Mouse (Mus musculus) layer of hippocampus, postnatal 10 days (tissue): ENCODE results near the gene A2m. TPM values are rescaled to one million over a fixed set of nuclear protein-coding genes. Genes with fewer than 3 reads are reported as not detected.

ENCODE experiments used
- DNase-seq, 2 experiments: peaks; one replicate each; pipeline ENCODE4 v3.0.0; 2021; ENCODE audit warnings: low spot score in 2 of 2
- long read RNA-seq: library from polyadenylated mRNA; stranded (forward); transcript quantifications from one replicate; pipeline ENCODE4 v2.0.0, GENCODE M21; 2023
- total RNA-seq, 2 experiments: library from RNA; stranded (reverse); gene quantifications; 2 replicates each; pipeline ENCODE4 v1.2.3; 2021

The A2m gene
- total RNA-seq, result 1 to 10 TPM; 5.6 to 6.1 TPM
- long read RNA-seq, partial matches to known transcripts, result 1 of 1 reads
- long read RNA-seq, other reads (novel, unspliced or antisense), result 0 of 1 reads

DNA sequence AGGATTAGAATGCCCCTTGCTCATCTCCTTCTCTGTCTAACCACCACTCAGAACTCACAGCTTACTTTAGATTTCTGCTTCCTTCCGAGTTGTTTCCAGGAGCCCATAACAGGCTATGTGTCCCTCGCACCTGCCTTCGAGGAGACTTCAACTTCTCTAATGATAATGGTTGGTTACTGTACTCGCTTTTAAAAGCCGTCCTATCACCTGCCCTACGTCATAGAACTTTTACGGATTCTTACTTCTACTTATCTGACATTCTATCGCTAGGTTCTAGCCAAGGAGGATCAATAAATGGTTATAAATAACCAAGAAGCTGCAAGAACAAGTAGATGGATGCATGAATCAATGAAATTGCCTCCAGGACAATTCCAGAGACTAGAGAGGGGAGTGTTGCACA is at the start of gene A2m:
Gene A2m, plus strand, starts transcription at position 301 of the 400 bp plus-strand sequence.
- DNase-seq, result no peak

DNA sequence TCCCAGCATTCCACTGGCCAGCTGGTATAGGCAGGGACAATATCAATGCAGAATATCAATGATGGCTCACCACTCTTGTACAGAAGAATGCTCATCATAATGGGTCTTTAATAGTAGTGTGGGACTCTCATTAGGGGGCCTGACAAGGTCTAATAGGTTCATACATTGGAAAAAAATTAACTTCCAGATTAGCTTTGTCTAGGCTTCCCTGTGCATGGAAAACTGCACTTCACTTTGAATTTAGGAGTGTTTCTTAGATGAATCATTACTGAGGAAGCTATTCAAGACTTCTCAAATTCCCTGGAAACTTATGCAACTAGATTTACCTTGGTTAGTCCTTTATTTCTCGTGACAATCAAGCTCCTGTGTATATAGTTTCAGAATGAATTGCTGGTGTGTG is 45.0 kb upstream of the A2m start:
- DNase-seq, result no peak

- no peak for DNase-seq
Measured at GRCm38 (mm10) chr6:121600927-121601326, 34.2 kb upstream of the A2m start.

GRCm38 (mm10) chr6:121607861-121608260 is 27.3 kb upstream of the A2m start:
- no peak for DNase-seq

GRCm38 (mm10) chr6:121611796-121612195 is 23.4 kb upstream of the A2m start:
- peak; percentile 18 to 21 for DNase-seq

DNA sequence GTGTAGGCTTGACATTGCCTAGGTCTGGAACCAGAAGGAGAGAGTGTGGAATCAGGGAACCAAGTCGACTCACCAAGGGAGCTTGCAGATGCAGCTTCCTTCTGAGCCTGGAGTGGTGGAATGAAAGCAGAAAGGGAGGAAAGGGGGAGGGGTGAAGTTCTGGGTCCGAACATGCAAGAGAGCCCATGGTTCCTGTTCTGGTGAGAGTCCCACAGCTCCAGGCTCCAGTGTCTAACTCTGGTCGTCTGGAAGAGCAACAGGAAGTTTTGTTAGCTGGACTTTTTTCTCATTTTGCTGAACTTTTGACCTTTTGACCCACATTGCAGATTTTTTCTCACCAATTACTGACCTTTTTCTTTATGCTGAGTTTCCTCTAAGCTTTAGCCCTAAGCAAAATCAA is 17.7 kb upstream of the A2m start:
- DNase-seq, result no peak

- DNase-seq, result no peak
Measured at GRCm38 (mm10) chr6:121622525-121622924, 12.7 kb upstream of the A2m start.

DNA sequence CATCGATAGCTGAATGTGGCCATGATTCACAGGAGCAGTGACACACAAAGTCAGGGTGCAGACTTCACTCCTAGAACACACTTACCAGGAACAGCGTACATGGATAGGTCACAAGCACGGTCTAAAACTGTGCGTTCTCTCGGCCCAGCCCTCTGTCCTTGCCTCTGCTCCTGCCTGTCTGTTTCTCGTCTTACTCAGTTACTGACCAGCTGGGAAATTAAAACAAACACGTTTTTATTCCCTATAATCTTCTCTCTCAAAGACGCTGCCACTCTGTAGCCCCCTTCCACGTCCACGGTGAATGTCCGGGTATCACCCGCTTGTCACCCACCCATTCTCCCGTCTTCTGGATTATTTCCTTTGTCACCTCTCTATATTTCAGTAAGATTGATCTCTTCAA is 656 bp upstream of the A2m start:
- DNase-seq, result no peak

GRCm38 (mm10) chr6:121635878-121636371 is 749 bp downstream of the A2m start:
- DNase-seq, result peak; percentile 10 to 33

DNA sequence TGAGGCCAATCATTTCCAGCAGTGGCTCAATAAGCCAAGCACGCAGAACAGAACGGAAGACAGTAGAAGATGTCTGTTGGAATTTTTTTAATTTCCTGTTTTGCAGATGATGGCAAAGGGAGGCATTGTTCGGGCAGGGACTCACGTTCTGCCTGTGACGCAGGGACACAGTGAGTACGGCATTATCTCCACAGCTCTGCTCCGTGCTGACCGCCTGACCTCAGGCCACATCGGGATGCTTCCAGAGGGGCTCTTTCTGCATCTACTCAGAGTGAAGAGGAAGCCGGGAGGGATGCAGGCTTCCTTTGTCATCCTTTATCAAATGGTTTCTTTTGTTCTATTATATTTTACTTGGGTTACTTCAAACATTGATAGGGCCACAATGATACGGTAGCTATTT is 13.3 kb downstream of the A2m start:
- no peak for DNase-seq

Other genes starting within 250 kb of the A2m start
- 10 to 100 TPM; 81.2 to 83.8 TPM for gene Iqsec3, start 161.7 kb upstream of the A2m start, total RNA-seq
- not detected for gene Gm7298, start 97.6 kb downstream of the A2m start, total RNA-seq
- gene Mug1, start 203.2 kb downstream of the A2m start, total RNA-seq, result not detected